Mouse (Mus musculus): ENCODE measurements around the gene Eef1a2. TPM values are rescaled to one million over a fixed set of nuclear protein-coding genes. Genes with fewer than 3 reads are reported as not detected.

The Eef1a2 gene
- not detected for polyA plus RNA-seq (2014; fragmentation: Illumina TruSeq; extraction: RNeasy Lipid Tissue Mini Kit (QIAGEN cat#74804); ENCODE audit: low replicate concordance)

GRCm38 (mm10) chr2:181156248-181157121 is at the start of gene Eef1a2:
Gene Eef1a2 (minus strand): TSS chr2:181157014.

GRCm38 (mm10) chr2:181202422-181202821 is 45.6 kb upstream of the Eef1a2 start, which contains the start of gene Ptk6:
Gene Ptk6 (minus strand): TSS chr2:181202789.

GRCm38 (mm10) chr2:181187121-181188000 is 30.5 kb upstream of the Eef1a2 start, which contains the start of gene Ppdpf:
Gene Ppdpf (plus strand): TSS chr2:181187247.

GRCm38 (mm10) chr2:181134591-181135445 is 22.0 kb downstream of the Eef1a2 start, which contains the start of gene Kcnq2:
Gene Kcnq2 (minus strand): TSS chr2:181135300.

Other genes with a start within 250 kb of the Eef1a2 start
- gene Ythdf1, start 236.1 kb downstream of the Eef1a2 start, polyA plus RNA-seq (2014; fragmentation: Illumina TruSeq; extraction: RNeasy Lipid Tissue Mini Kit (QIAGEN cat#74804); ENCODE audit: low replicate concordance), result 37.1 TPM
- not detected for gene Birc7, start 228.0 kb downstream of the Eef1a2 start, polyA plus RNA-seq (2014; fragmentation: Illumina TruSeq; extraction: RNeasy Lipid Tissue Mini Kit (QIAGEN cat#74804); ENCODE audit: low replicate concordance)
- gene Nkain4, start 202.3 kb downstream of the Eef1a2 start, polyA plus RNA-seq (2014; fragmentation: Illumina TruSeq; extraction: RNeasy Lipid Tissue Mini Kit (QIAGEN cat#74804); ENCODE audit: low replicate concordance), result not detected
- 3.7 TPM for gene Arfgap1, start 189.8 kb downstream of the Eef1a2 start, polyA plus RNA-seq (2014; fragmentation: Illumina TruSeq; extraction: RNeasy Lipid Tissue Mini Kit (QIAGEN cat#74804); ENCODE audit: low replicate concordance)
- gene Col20a1, start 170.5 kb downstream of the Eef1a2 start, polyA plus RNA-seq (2014; fragmentation: Illumina TruSeq; extraction: RNeasy Lipid Tissue Mini Kit (QIAGEN cat#74804); ENCODE audit: low replicate concordance), result 0.11 TPM
- gene Chrna4, start 113.5 kb downstream of the Eef1a2 start, polyA plus RNA-seq (2014; fragmentation: Illumina TruSeq; extraction: RNeasy Lipid Tissue Mini Kit (QIAGEN cat#74804); ENCODE audit: low replicate concordance), result not detected
- 0.19 TPM for gene Kcnq2, start 21.7 kb downstream of the Eef1a2 start, polyA plus RNA-seq (2014; fragmentation: Illumina TruSeq; extraction: RNeasy Lipid Tissue Mini Kit (QIAGEN cat#74804); ENCODE audit: low replicate concordance)
- gene Ppdpf, start 30.2 kb upstream of the Eef1a2 start, polyA plus RNA-seq (2014; fragmentation: Illumina TruSeq; extraction: RNeasy Lipid Tissue Mini Kit (QIAGEN cat#74804); ENCODE audit: low replicate concordance), result 5.9 TPM
- gene Ptk6, start 45.8 kb upstream of the Eef1a2 start, polyA plus RNA-seq (2014; fragmentation: Illumina TruSeq; extraction: RNeasy Lipid Tissue Mini Kit (QIAGEN cat#74804); ENCODE audit: low replicate concordance), result 5.1 TPM
- not detected for gene Srms, start 56.2 kb upstream of the Eef1a2 start, polyA plus RNA-seq (2014; fragmentation: Illumina TruSeq; extraction: RNeasy Lipid Tissue Mini Kit (QIAGEN cat#74804); ENCODE audit: low replicate concordance)
- not detected for gene Fndc11, start 63.0 kb upstream of the Eef1a2 start, polyA plus RNA-seq (2014; fragmentation: Illumina TruSeq; extraction: RNeasy Lipid Tissue Mini Kit (QIAGEN cat#74804); ENCODE audit: low replicate concordance)
- 5.8 TPM for gene Helz2, start 85.0 kb upstream of the Eef1a2 start, polyA plus RNA-seq (2014; fragmentation: Illumina TruSeq; extraction: RNeasy Lipid Tissue Mini Kit (QIAGEN cat#74804); ENCODE audit: low replicate concordance)
- 10.5 TPM for gene Gmeb2, start 131.0 kb upstream of the Eef1a2 start, polyA plus RNA-seq (2014; fragmentation: Illumina TruSeq; extraction: RNeasy Lipid Tissue Mini Kit (QIAGEN cat#74804); ENCODE audit: low replicate concordance)
- gene Stmn3, start 157.5 kb upstream of the Eef1a2 start, polyA plus RNA-seq (2014; fragmentation: Illumina TruSeq; extraction: RNeasy Lipid Tissue Mini Kit (QIAGEN cat#74804); ENCODE audit: low replicate concordance), result not detected
- 2.8 TPM for gene Rtel1, start 162.7 kb upstream of the Eef1a2 start, polyA plus RNA-seq (2014; fragmentation: Illumina TruSeq; extraction: RNeasy Lipid Tissue Mini Kit (QIAGEN cat#74804); ENCODE audit: low replicate concordance)
- 0.97 TPM for gene Zgpat, start 207.9 kb upstream of the Eef1a2 start, polyA plus RNA-seq (2014; fragmentation: Illumina TruSeq; extraction: RNeasy Lipid Tissue Mini Kit (QIAGEN cat#74804); ENCODE audit: low replicate concordance)
- 25.0 TPM for gene Arfrp1, start 208.4 kb upstream of the Eef1a2 start, polyA plus RNA-seq (2014; fragmentation: Illumina TruSeq; extraction: RNeasy Lipid Tissue Mini Kit (QIAGEN cat#74804); ENCODE audit: low replicate concordance)
- gene Lime1, start 223.1 kb upstream of the Eef1a2 start, polyA plus RNA-seq (2014; fragmentation: Illumina TruSeq; extraction: RNeasy Lipid Tissue Mini Kit (QIAGEN cat#74804); ENCODE audit: low replicate concordance), result 0.45 TPM